Mouse (Mus musculus) c-Kit-positive CD71-negative TER-119-negative erythroid progenitor cells, embryonic 14.5 days (primary cell): Measurements from ENCODE around the gene Samd3.

Source experiments
- DNase-seq: peaks from one replicate; pipeline ENCODE4 v3.0.0-alpha.2; 2013; ENCODE audit warnings: low read depth

The Samd3 gene

DNA sequence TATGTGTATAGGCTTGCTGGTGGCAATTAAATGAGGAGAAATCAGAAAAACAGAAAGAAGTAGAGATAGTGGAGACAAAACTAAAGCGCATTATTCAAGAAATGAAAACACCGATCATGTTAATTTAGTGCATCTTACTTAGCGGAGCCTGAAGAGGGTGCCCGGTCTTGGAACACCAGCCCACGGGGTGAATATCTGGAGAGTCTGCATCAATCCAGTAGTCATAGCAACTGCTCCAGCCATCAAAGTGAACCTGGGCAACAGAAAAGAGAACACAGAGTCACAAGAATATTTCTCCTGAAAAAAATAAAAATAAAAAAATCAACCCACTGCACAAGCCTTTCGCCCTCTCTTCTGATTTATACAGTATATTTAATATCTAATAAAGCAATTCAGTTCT lies 74.0 kb downstream of the Samd3 start:
- no peak for DNase-seq

DNA sequence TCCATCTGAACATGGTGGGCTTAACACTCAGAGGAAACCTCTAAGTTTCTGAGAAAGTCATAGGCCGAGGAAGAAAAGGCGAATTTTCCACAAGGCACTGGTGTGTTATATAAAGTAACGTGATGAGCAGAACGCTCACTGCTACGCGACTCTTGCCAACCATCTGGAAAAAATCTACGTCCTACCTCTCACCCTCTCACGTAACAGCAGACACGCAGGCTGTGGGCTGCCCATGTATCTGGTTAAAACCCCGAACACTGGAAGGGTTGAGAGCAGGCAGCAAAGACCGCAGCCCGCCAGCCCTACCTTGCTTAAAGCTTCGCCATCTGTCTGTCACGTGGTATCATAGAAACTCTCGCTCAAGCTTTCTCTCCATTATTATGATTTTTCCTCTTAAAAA lies 84.8 kb downstream of the Samd3 start:
- no peak for DNase-seq

DNA sequence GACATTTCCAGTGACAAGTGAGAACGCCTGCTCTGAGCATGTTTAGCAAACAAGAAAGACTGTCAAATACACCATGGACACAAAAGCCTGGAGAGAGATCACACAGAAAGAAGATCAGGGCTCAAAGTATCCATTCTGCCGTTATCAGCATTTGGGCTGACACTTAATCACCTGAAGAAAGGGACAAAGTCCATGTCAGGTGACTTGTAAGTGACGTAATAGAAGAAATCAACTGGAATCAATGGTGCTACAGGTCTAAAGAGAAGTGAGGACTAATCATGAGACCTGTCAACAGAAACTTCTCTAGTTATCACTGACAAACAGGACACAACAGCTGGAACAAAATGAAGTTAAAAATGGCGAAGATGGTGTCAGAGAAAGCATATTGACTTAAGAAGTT lies 91.2 kb downstream of the Samd3 start:
- no peak for DNase-seq
